Comparison of ENCODE assay signal across 15 mouse cellular contexts in the genomic region with DNA sequence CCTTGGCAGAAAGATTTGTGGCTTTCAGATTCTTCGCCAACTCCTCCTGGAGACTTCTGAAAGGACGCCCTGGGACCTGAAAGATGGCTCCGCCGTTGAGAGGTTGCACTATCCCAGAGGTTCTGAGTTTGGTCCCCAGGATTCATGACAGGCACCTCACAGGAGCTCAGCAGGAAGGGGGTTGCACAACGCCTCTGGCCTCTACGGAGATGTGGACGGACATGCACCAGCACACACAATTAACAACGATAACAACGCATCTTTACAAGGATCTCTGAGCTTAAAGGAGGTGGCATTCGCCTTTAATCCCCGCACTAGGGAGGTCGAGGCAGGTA. TPM values are rescaled to one million over a fixed set of nuclear protein-coding genes. Genes with fewer than 3 reads are reported as not detected.
DNase-seq lines count a peak whose midpoint lies in the region; ATAC-seq and TF ChIP-seq lines count a peak whose summit lies in the region.
"Had no signal": no experiment of that assay in that cellular context is flagged by ENCODE, and none has a peak within 500 bp of the region (broad histone marks: within the 10 kb centered on the region; RNA-seq: fewer than 3 reads in every experiment).

No protein-coding gene starts in this region.

- peaks cover 28% of the 10 kb centered on the region for H3K4me1 ChIP-seq in kidney, postnatal 0 days (replicated peaks; ENCODE audit: insufficient read depth, low read length)
- peaks cover 6% of the 10 kb centered on the region; the same call in 1 of the 2 replicates for H3K4me1 ChIP-seq in stomach, postnatal 0 days (replicated peaks; ENCODE audit: control insufficient read depth, insufficient read depth)

- no peak overlapping the region for H3K4me2 ChIP-seq in kidney, postnatal 0 days (ENCODE audit: low read length)
- H3K4me2 ChIP-seq in stomach, postnatal 0 days (replicated peaks; ENCODE audit: low read depth) = no peak overlapping the region
- H3K4me2 ChIP-seq: limb, embryonic 15.5 days; midbrain, embryonic 13.5 days had no signal

- no peak for ATAC-seq in kidney, postnatal 0 days (replicated peaks; ENCODE audit: low FRiP score, low read depth)
- no peak for ATAC-seq in stomach, postnatal 0 days (ENCODE audit: low FRiP score, low TSS enrichment)
- ATAC-seq: forebrain, postnatal 0 days; midbrain, embryonic 13.5 days had no signal

- 64% methylated on average over 12 of the region's 12 CpGs for WGBS in kidney, postnatal 0 days
- WGBS in stomach, postnatal 0 days = 87% methylated on average over 12 of the region's 12 CpGs

- H3K4me3 ChIP-seq in kidney, postnatal 0 days (replicated peaks; ENCODE audit: low read depth, low read length) = no peak overlapping the region
- no peak overlapping the region for H3K4me3 ChIP-seq in stomach, postnatal 0 days (ENCODE audit: low read depth, low read length)
- H3K4me3 ChIP-seq: limb, embryonic 15.5 days; midbrain, embryonic 13.5 days had no signal

- H3K9me3 ChIP-seq in kidney, postnatal 0 days (replicated peaks; ENCODE audit: low read length) = no peaks in the 10 kb centered on the region
- H3K9me3 ChIP-seq in stomach, postnatal 0 days (ENCODE audit: control insufficient read depth, low read length) = no peaks in the 10 kb centered on the region
- H3K9me3 ChIP-seq: limb, embryonic 15.5 days; midbrain, embryonic 13.5 days had no signal

- H3K27ac ChIP-seq in kidney, postnatal 0 days = peak overlapping the region; percentile 88
- no peak overlapping the region for H3K27ac ChIP-seq in stomach, postnatal 0 days (replicated peaks)
- H3K27ac ChIP-seq: limb, embryonic 15.5 days; macrophage; midbrain, embryonic 13.5 days had no signal

- peak; percentile 3 for DNase-seq in embryo, embryonic 10 days (ENCODE audit: low spot score)
- DNase-seq in embryo, embryonic 11 days = no peak
- DNase-seq in kidney, postnatal 0 days (ENCODE audit: low spot score) = no peak
- DNase-seq in kidney, postnatal 14 days = no peak
- peak; percentile 15 for DNase-seq in urinary bladder, adult 2 months (ENCODE audit: low spot score)
- no peak for DNase-seq in urinary bladder, adult 18-20 months (ENCODE audit: low spot score in 2 of 2)
- peak; percentile 14 for DNase-seq in stomach, postnatal 0 days (ENCODE audit: low spot score)
- no peak for DNase-seq in B cell, adult 2 months
- DNase-seq: adrenal gland, postnatal 14 days; cerebellum, adult 9-10 months; forebrain, postnatal 0 days; layer of hippocampus, adult 9-11 months had no signal

- no peaks in the 10 kb centered on the region for H3K27me3 ChIP-seq in kidney, postnatal 0 days (ENCODE audit: insufficient read depth, low read length)
- no peaks in the 10 kb centered on the region for H3K27me3 ChIP-seq in stomach, postnatal 0 days (ENCODE audit: control insufficient read depth, insufficient read depth, low read length)

- no peak overlapping the region for H3K9ac ChIP-seq in kidney, postnatal 0 days (ENCODE audit: low read depth, low read length)
- no peak overlapping the region for H3K9ac ChIP-seq in stomach, postnatal 0 days (ENCODE audit: low read length)
- H3K9ac ChIP-seq: forebrain, postnatal 0 days; limb, embryonic 15.5 days; midbrain, embryonic 13.5 days had no signal

- TF ChIP-seq CTCF in kidney, postnatal 0 days (IDR thresholded peaks at IDR 0.05; ENCODE audit: low read depth) = no peak
- TF ChIP-seq CTCF in stomach, postnatal 0 days (IDR thresholded peaks at IDR 0.05; ENCODE audit: low read depth) = no peak

- no peaks in the 10 kb centered on the region for H3K36me3 ChIP-seq in kidney, postnatal 0 days (ENCODE audit: insufficient read depth, low read length)
- no peaks in the 10 kb centered on the region for H3K36me3 ChIP-seq in stomach, postnatal 0 days (ENCODE audit: control insufficient read depth, insufficient read depth, low read length)
- H3K36me3 ChIP-seq: limb, embryonic 15.5 days; midbrain, embryonic 13.5 days had no signal

- TF ChIP-seq EP300 in stomach, postnatal 0 days (optimal IDR thresholded peaks at IDR 0.05) = no peak

RNA-seq across cellular contexts. Expression of a gene that starts 29.3 kb away (rescaled TPM):
- 18.7 and 21.3 TPM in 2 replicates for polyA plus RNA-seq in kidney, postnatal 0 days (2015; fragmentation: Nextera tagmentation; extraction: Ambion mirVana)
- 67.9 and 84.3 TPM in 2 replicates for polyA plus RNA-seq in urinary bladder, adult 2 months (2012; rRNA removed)
- polyA plus RNA-seq in stomach, postnatal 0 days (2015; fragmentation: Nextera tagmentation; extraction: Ambion mirVana) = 17.5 and 18.3 TPM in 2 replicates

Comparison
In these comparisons a context has a peak if more than half of its experiments do, and no peak if none do; other contexts are left out.
1. DNase-seq: peak in embryo, embryonic 10 days (single experiment), urinary bladder, adult 2 months (single experiment) and stomach, postnatal 0 days (single experiment); none in embryo, embryonic 11 days (single experiment), kidney, postnatal 0 days (single experiment), kidney, postnatal 14 days (single experiment), urinary bladder, adult 18-20 months (0 of 2) and B cell, adult 2 months (0 of 2).